Comparison of ENCODE assay signal across 14 mouse cellular contexts in the genomic region with DNA sequence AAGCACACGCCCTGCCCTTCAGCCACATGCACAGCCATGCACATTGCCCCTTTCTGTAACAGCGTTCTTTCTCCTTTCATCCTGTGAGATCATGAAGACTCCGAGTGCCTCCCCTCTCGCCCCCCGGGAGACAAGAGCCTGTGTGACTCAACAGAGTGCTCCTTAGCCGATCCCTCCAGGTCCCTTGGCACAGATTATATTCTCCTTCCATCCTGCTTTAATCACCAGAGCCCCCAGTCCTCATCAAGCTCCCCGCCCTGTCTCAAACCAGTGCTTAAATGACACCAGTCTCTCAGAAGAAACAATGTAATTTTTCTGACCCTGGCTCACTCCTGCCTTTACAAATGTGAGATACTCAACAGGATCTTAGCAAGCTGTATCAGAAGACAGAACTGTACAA.
"Had no signal": no experiment of that assay in that cellular context is flagged by ENCODE, and none has a peak within 500 bp of the region (broad histone marks: within the 10 kb centered on the region; RNA-seq: fewer than 3 reads in every experiment).

No protein-coding gene starts in this region.

- H3K4me3 ChIP-seq: kidney, embryonic 15.5 days; limb, embryonic 12.5 days; limb, embryonic 15.5 days; liver, embryonic 13.5 days; midbrain, embryonic 12.5 days; myocyte; neural tube, embryonic 13.5 days had no signal

- H3K4me1 ChIP-seq: liver, embryonic 13.5 days; midbrain, embryonic 12.5 days had no signal

- H3K4me2 ChIP-seq: kidney, embryonic 15.5 days; limb, embryonic 12.5 days; limb, embryonic 15.5 days; liver, embryonic 13.5 days; midbrain, embryonic 12.5 days; neural tube, embryonic 13.5 days had no signal

- ATAC-seq: midbrain, embryonic 16.5 days had no signal

- H3K27ac ChIP-seq: kidney, embryonic 15.5 days; limb, embryonic 12.5 days; limb, embryonic 15.5 days; liver, embryonic 13.5 days; midbrain, embryonic 12.5 days; neural tube, embryonic 13.5 days had no signal

- H3K9ac ChIP-seq: kidney, embryonic 15.5 days; limb, embryonic 12.5 days; limb, embryonic 15.5 days; liver, embryonic 13.5 days; midbrain, embryonic 12.5 days; neural tube, embryonic 13.5 days had no signal

- H3K36me3 ChIP-seq: kidney, embryonic 15.5 days; limb, embryonic 12.5 days; limb, embryonic 15.5 days; liver, embryonic 13.5 days; midbrain, embryonic 12.5 days; neural tube, embryonic 13.5 days had no signal

- DNase-seq: left cerebral cortex, postnatal 4 days; liver, embryonic 13.5 days; lung, adult 2 months; retina, postnatal 1 day; right cerebral cortex, postnatal 25 days; thymus, adult 18-20 months; thymus, postnatal 36 days had no signal

- H3K27me3 ChIP-seq: kidney, embryonic 15.5 days; limb, embryonic 12.5 days; limb, embryonic 15.5 days; liver, embryonic 13.5 days; midbrain, embryonic 12.5 days; neural tube, embryonic 13.5 days had no signal

- H3K9me3 ChIP-seq: kidney, embryonic 15.5 days; limb, embryonic 15.5 days; liver, embryonic 13.5 days; midbrain, embryonic 12.5 days; neural tube, embryonic 13.5 days had no signal
